In the genomic region with DNA sequence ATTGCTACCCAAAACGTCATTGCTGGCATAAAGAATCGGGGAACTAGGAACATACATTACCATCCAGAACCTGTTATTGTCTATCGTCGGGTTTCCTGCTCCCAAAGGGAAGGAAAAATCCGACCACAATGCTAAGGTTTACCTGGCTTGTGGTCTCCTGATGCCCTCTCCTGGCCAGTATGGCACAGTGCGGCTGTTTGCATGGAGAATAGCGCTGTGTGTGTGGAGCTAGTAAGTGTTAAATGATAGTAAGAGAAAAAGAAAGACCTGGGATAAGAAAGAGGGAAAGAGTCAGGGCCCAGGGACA, we compare ENCODE assay signal across 8 mouse cellular contexts. TPM values are rescaled to one million over a fixed set of nuclear protein-coding genes. Genes with fewer than 3 reads are reported as not detected.
DNase-seq lines count a peak whose midpoint lies in the region; ATAC-seq and TF ChIP-seq lines count a peak whose summit lies in the region.

No protein-coding gene starts in this region.

- peak overlapping the region; percentile 37 for H3K4me2 ChIP-seq in intestine, embryonic 16.5 days (ENCODE audit: low read depth, low read length)
- peak overlapping the region; percentile 11; the same call in 1 of the 2 replicates for H3K4me2 ChIP-seq in limb, embryonic 11.5 days (ENCODE audit: low read depth, severe bottlenecking)
- H3K4me2 ChIP-seq in midbrain, embryonic 12.5 days (replicated peaks): peak overlapping the region; percentile 47
- peak overlapping the region; percentile 49 for H3K4me2 ChIP-seq in stomach, embryonic 15.5 days

- TF ChIP-seq POLR2A in thymus, adult 2 months (IDR thresholded peaks at IDR 0.05; ENCODE audit: control insufficient read depth, extremely low read depth, insufficient read depth, low read length, poor library complexity): no peak

- H3K36me3 ChIP-seq in thymus, adult 2 months (ENCODE audit: control insufficient read depth, insufficient read depth, low read length): no peaks in the 10 kb centered on the region
- no peaks in the 10 kb centered on the region for H3K36me3 ChIP-seq in intestine, embryonic 16.5 days (ENCODE audit: control insufficient read depth, insufficient read depth, low read length)
- no peaks in the 10 kb centered on the region for H3K36me3 ChIP-seq in limb, embryonic 11.5 days (ENCODE audit: control insufficient read depth, insufficient read depth, low read length)
- no peaks in the 10 kb centered on the region for H3K36me3 ChIP-seq in midbrain, embryonic 12.5 days
- no peaks in the 10 kb centered on the region for H3K36me3 ChIP-seq in stomach, embryonic 15.5 days

- no peak overlapping the region for H3K9ac ChIP-seq in intestine, embryonic 16.5 days (ENCODE audit: low read depth, low read length)
- no peak overlapping the region for H3K9ac ChIP-seq in limb, embryonic 11.5 days (ENCODE audit: low read length)
- no peak overlapping the region for H3K9ac ChIP-seq in midbrain, embryonic 12.5 days (replicated peaks)
- no peak overlapping the region for H3K9ac ChIP-seq in stomach, embryonic 15.5 days

- TF ChIP-seq CTCF in thymus, adult 2 months (IDR thresholded peaks at IDR 0.05; ENCODE audit: borderline replicate concordance, control insufficient read depth, extremely low read depth, insufficient read depth, low read length, poor library complexity): no peak

- ATAC-seq in intestine, embryonic 16.5 days: peak; percentile 84
- ATAC-seq in limb, embryonic 11.5 days (ENCODE audit: insufficient number of reproducible peaks, low FRiP score, low TSS enrichment, low read depth): peak; percentile 68; the same call in 1 of the 2 replicates
- peak; percentile 85 for ATAC-seq in midbrain, embryonic 12.5 days (ENCODE audit: low FRiP score, low read depth)
- peak; percentile 77; the same call in 1 of the 2 replicates for ATAC-seq in stomach, embryonic 15.5 days (ENCODE audit: insufficient read depth, low FRiP score, low read depth)

- DNase-seq in thymus, postnatal 0 days (ENCODE audit: low spot score): peak; percentile 25
- DNase-seq in thymus, adult 2 months: no peak
- DNase-seq in cerebellum, postnatal 25 days: peak; percentile 54 to 70
- DNase-seq in gastrocnemius, postnatal 10 days: peak; percentile 56
- DNase-seq in limb, embryonic 11.5 days (ENCODE audit: low spot score): peak; percentile 84

- H3K4me3 ChIP-seq in thymus, adult 2 months (ENCODE audit: control insufficient read depth, insufficient read depth, low read length): no peak overlapping the region
- H3K4me3 ChIP-seq in intestine, embryonic 16.5 days (ENCODE audit: low read length): peak overlapping the region; percentile 16; the same call in 1 of the 2 replicates
- no peak overlapping the region for H3K4me3 ChIP-seq in limb, embryonic 11.5 days (ENCODE audit: low read depth, low read length)
- H3K4me3 ChIP-seq in midbrain, embryonic 12.5 days: peak overlapping the region; percentile 27; the same call in 1 of the 2 replicates
- peak overlapping the region; percentile 20 for H3K4me3 ChIP-seq in stomach, embryonic 15.5 days (replicated peaks)

- no peaks in the 10 kb centered on the region for H3K9me3 ChIP-seq in intestine, embryonic 16.5 days (ENCODE audit: control insufficient read depth, low read length)
- no peaks in the 10 kb centered on the region for H3K9me3 ChIP-seq in limb, embryonic 11.5 days (ENCODE audit: control insufficient read depth, low read length)
- H3K9me3 ChIP-seq in midbrain, embryonic 12.5 days: no peaks in the 10 kb centered on the region
- H3K9me3 ChIP-seq in stomach, embryonic 15.5 days: no peaks in the 10 kb centered on the region

- no peaks in the 10 kb centered on the region for H3K4me1 ChIP-seq in thymus, adult 2 months (replicated peaks; ENCODE audit: control insufficient read depth, insufficient read depth, low read length)
- no peaks in the 10 kb centered on the region for H3K4me1 ChIP-seq in intestine, embryonic 16.5 days (ENCODE audit: control insufficient read depth, insufficient read depth, low read length)
- no peaks in the 10 kb centered on the region for H3K4me1 ChIP-seq in limb, embryonic 11.5 days (ENCODE audit: control insufficient read depth, insufficient read depth, low read length)
- H3K4me1 ChIP-seq in midbrain, embryonic 12.5 days: no peaks in the 10 kb centered on the region
- no peaks in the 10 kb centered on the region for H3K4me1 ChIP-seq in stomach, embryonic 15.5 days

- H3K27me3 ChIP-seq in thymus, adult 2 months (ENCODE audit: control insufficient read depth, insufficient read depth, low read length): no peaks in the 10 kb centered on the region
- no peaks in the 10 kb centered on the region for H3K27me3 ChIP-seq in intestine, embryonic 16.5 days (replicated peaks; ENCODE audit: control insufficient read depth, insufficient read depth, low read length)
- no peaks in the 10 kb centered on the region for H3K27me3 ChIP-seq in limb, embryonic 11.5 days (ENCODE audit: control insufficient read depth, insufficient read depth, low read length)
- no peaks in the 10 kb centered on the region for H3K27me3 ChIP-seq in midbrain, embryonic 12.5 days
- no peaks in the 10 kb centered on the region for H3K27me3 ChIP-seq in stomach, embryonic 15.5 days (replicated peaks)

- WGBS in thymus, adult 2 months: 6% methylated on average over 7 of the region's 7 CpGs
- WGBS in intestine, embryonic 16.5 days: 2% methylated on average over 7 of the region's 7 CpGs
- 2% methylated on average over 7 of the region's 7 CpGs for whole genome bisulfite sequencing in limb, embryonic 11.5 days
- WGBS in midbrain, embryonic 12.5 days: 2% methylated on average over 7 of the region's 7 CpGs
- 1% methylated on average over 7 of the region's 7 CpGs for WGBS in stomach, embryonic 15.5 days

- H3K27ac ChIP-seq in thymus, adult 2 months (ENCODE audit: control insufficient read depth, insufficient read depth, low read length): no peak overlapping the region
- no peak overlapping the region for H3K27ac ChIP-seq in intestine, embryonic 16.5 days (ENCODE audit: low read length)
- H3K27ac ChIP-seq in limb, embryonic 11.5 days (replicated peaks; ENCODE audit: low read depth, low read length): no peak overlapping the region
- no peak overlapping the region for H3K27ac ChIP-seq in midbrain, embryonic 12.5 days (replicated peaks)
- H3K27ac ChIP-seq in stomach, embryonic 15.5 days: no peak overlapping the region

RNA-seq across cellular contexts. Expression of a gene that starts 17.5 kb away (rescaled TPM):
- polyA plus RNA-seq in thymus, postnatal 0 days (2015; fragmentation: Nextera tagmentation; extraction: Ambion mirVana): 19.6 and 25.6 TPM in 2 replicates
- polyA plus RNA-seq in thymus, adult 2 months (2012; rRNA removed): 2.1 and 2.9 TPM in 2 replicates
- total RNA-seq in gastrocnemius, postnatal 10 days (2021): 1 to 10 TPM; 4.2 to 5.3 TPM
- 9.4 and 9.7 TPM in 2 replicates for polyA plus RNA-seq in intestine, embryonic 16.5 days (2015; fragmentation: Nextera tagmentation; extraction: Ambion mirVana)
- 10.0 and 10.4 TPM in 2 replicates for polyA plus RNA-seq in limb, embryonic 11.5 days (2014; fragmentation: Nextera tagmentation; extraction: Ambion mirVana)
- 21.1 and 22.9 TPM in 2 replicates for polyA plus RNA-seq in midbrain, embryonic 12.5 days (2016; fragmentation: Nextera tagmentation; extraction: Ambion mirVana)
- 10.1 and 10.6 TPM in 2 replicates for polyA plus RNA-seq in stomach, embryonic 15.5 days (2015; fragmentation: Nextera tagmentation; extraction: Ambion mirVana)

Comparison
In these comparisons a context has a peak if more than half of its experiments do, and no peak if none do; other contexts are left out.
1. H3K4me3 ChIP-seq: peak in intestine, embryonic 16.5 days (single experiment), midbrain, embryonic 12.5 days (single experiment) and stomach, embryonic 15.5 days (single experiment); none in thymus, adult 2 months (single experiment) and limb, embryonic 11.5 days (single experiment).
2. Peak in every context shown above with its lines, with median percentiles within 50 percentile points of each other: ATAC-seq and H3K4me2 ChIP-seq.